Mouse (Mus musculus) heart, adult 2 months (tissue): ENCODE data around the gene Mfsd4b2. TPM values are rescaled to one million over a fixed set of nuclear protein-coding genes. Genes with fewer than 3 reads are reported as not detected.
A peak's percentile ranks its signal among the peaks of the same experiment; 100 is the strongest.

Experiments used
- DNase-seq, 2 experiments: peaks; one replicate each; pipeline ENCODE4 v3.0.0; 2021
- H3K27ac ChIP-seq: fragments of 200-600 bp; 2 replicates; pipeline ENCODE4 v1.8.1; 2022
- H3K27me3 ChIP-seq: fragments of 200-500 bp; 2 replicates; pipeline ENCODE4 v1.6.1; 2012; ENCODE audit warnings: mild to moderate bottlenecking, low read length, inconsistent platforms, mixed read lengths; ENCODE audit not compliant: control insufficient read depth, insufficient read depth
- H3K36me3 ChIP-seq: fragments of 200-500 bp; 2 replicates; pipeline ENCODE4 v1.6.1; 2012; ENCODE audit warnings: low read length, inconsistent platforms; ENCODE audit not compliant: control insufficient read depth, insufficient read depth
- H3K4me1 ChIP-seq: fragments of 200-500 bp; 2 replicates; pipeline ENCODE4 v1.6.1; 2011; ENCODE audit warnings: low read length; ENCODE audit not compliant: control insufficient read depth, insufficient read depth
- H3K4me3 ChIP-seq: fragments of 200-600 bp; 2 replicates; pipeline ENCODE4 v1.8.1; 2022
- H3K79me2 ChIP-seq: fragments of 200-500 bp; replicated peaks from 2 replicates; pipeline ENCODE4 v1.6.1; 2012; ENCODE audit warnings: mild to moderate bottlenecking, inconsistent platforms, low read length, moderate library complexity, mixed read lengths; ENCODE audit not compliant: control insufficient read depth, insufficient read depth
- H3K9ac ChIP-seq: fragments of 200-500 bp; 2 replicates; pipeline ENCODE4 v1.6.1; 2012; ENCODE audit warnings: low read depth, mild to moderate bottlenecking, control low read depth, inconsistent platforms, low read length, mixed read lengths
- CTCF ChIP-seq: fragments of 200-600 bp; IDR thresholded peaks from 2 replicates; pipeline ENCODE4 v1.8.1; 2022; ENCODE audit warnings: antibody characterized with exemption, mild to moderate bottlenecking, moderate library complexity
- EP300 ChIP-seq: fragments of 200-500 bp; IDR thresholded peaks from 2 replicates; pipeline ENCODE4 v1.6.1; 2011; ENCODE audit warnings: low read depth, low read length, control low read depth; ENCODE audit not compliant: insufficient read depth
- POLR2A ChIP-seq: fragments of 200-500 bp; IDR thresholded peaks from 2 replicates; pipeline ENCODE4 v1.6.1; 2011; ENCODE audit warnings: mild to moderate bottlenecking, low read depth, low read length, control low read depth; ENCODE audit not compliant: insufficient read depth
- WGBS: fragments of 180-500 bp; shearing (Covaris S2); methylation state at CpG from one replicate; pipeline ENCODE4 v1.1.7; 2018; 5-methylcytosine and 5-hydroxymethylcytosine counted together
- intact Hi-C: fragments of 180-260 bp; cut with DNase I; formaldehyde crosslinking; loops from one replicate; pipeline ENCODE4 v1.15.1; 2025
- long read RNA-seq: library from polyadenylated mRNA; stranded (forward); transcript quantifications from one replicate; pipeline ENCODE4 v2.0.0, GENCODE M21; 2021
- polyA plus RNA-seq: library from polyadenylated mRNA; depleted of rRNA; stranded (reverse); fragments of >200 nt; gene quantifications from 2 replicates; pipeline ENCODE4 v1.2.3, GENCODE M21; 2012; rRNA removed
- total RNA-seq, 2 experiments: library from RNA; stranded (reverse); gene quantifications; 2 replicates each; pipeline ENCODE4 v1.2.3; 2021

The Mfsd4b2 gene
- under 1 TPM; 0.21 to 0.30 TPM for total RNA-seq
- 0.09 TPM in 1 of 2 replicates, not detected in the other for polyA plus RNA-seq
- long read RNA-seq, result 0 reads

DNA sequence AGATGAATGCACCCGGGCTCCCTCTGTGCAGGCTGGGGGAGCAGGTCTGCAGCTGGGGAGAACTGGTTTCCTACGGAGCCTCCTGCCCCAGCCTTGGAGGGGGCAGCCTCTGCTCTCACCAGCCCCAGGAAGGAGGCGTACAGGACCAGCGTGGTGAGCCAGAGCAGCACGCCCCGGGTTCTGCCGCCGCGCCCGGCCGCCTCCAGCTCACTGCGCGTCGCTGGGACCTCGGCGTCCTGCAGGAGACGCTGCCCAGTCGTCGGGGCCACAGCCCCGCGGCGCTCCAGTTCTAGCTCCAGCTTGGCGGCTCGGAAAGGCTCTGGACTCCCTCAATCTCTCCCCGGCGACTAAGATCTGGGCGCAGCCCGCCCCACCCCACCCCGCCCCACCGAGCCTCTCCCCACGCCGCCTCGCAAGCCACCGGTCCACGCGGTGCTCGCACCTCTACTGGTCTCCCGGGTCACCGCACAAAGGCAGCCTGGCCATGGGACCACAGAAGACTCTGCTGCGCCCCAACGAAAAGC, at the start of gene Mfsd4b2:
Gene Mfsd4b2 (minus strand): TSS at position 308 of the 524 bp plus-strand sequence.
- no peaks in the 10 kb centered on the region for H3K36me3 ChIP-seq
- peak; percentile 19; the same call in 1 of the 2 replicates for TF ChIP-seq CTCF
- TF ChIP-seq EP300, result no peak
- WGBS, result 2% methylated on average over 41 of the region's 41 CpGs
- intact Hi-C loops, result no loop called here
- H3K4me3 ChIP-seq, result no peak within 1 kb of the TSS
- H3K27ac ChIP-seq, result no peak within 1 kb of the TSS
- no peaks in the 10 kb centered on the region for H3K79me2 ChIP-seq
- H3K9ac ChIP-seq, result peak within 1 kb of the TSS; percentile 49; the same call in 1 of the 2 replicates
- H3K4me1 ChIP-seq, result no peaks in the 10 kb centered on the region
- DNase-seq, result no peak
- H3K27me3 ChIP-seq, result peaks cover 4% of the 10 kb centered on the region; the same call in 1 of the 2 replicates

DNA sequence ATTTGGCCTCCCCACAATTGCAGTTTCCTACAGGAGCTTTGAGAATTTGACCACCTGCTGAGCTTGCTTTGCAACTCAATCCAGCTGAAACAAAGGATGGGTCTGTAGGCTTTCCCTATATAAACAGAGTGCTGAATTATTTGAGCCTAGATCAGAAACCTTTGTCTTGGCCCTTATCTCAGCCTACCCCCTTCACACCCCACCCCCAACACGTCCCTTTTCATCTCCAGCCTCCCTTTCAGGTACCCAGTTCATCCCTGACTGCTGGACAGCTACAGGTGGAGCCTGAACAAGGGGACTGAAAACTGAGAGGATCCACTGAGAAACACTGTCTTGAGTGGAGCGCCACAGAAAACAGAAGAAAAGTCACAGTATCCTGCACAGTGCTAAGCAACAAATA, 49.0 kb upstream of the Mfsd4b2 start:
- no peak for DNase-seq
- Histone ChIP-seq H3K9ac (no peak overlapping the region), H3K79me2 (no peaks in the 10 kb centered on the region), H3K4me3 (no peak overlapping the region), H3K36me3 (no peaks in the 10 kb centered on the region), H3K27me3 (no peaks in the 10 kb centered on the region), H3K4me1 (no peaks in the 10 kb centered on the region; the same call in 1 of the 2 replicates), H3K27ac (no peak overlapping the region)
- 65% methylated on average over 2 of the region's 2 CpGs for WGBS
- intact Hi-C loops, result no loop called here
- no peak for TF ChIP-seq CTCF
- TF ChIP-seq EP300, result no peak
- TF ChIP-seq POLR2A, result no peak

DNA sequence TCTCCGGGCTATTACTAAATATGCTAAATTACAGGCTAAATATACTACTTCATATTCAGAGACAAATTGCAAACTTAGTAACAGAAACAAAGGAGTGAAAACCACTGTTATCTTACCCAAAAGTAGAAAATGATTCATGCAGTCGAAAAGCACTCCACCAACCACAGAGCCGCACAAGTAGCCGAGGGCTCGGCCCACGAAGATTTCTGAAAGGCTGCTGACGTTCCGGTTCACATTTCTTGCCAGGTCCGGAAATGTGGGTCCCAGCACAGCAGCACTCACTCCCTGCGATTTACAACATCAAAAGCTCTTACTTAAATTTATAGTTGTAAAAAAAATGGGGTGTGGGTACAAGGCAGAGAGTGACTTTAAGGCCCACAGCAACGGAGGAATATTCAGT, 48.3 kb upstream of the Mfsd4b2 start:
- no peaks in the 10 kb centered on the region for H3K79me2 ChIP-seq
- no peak overlapping the region for H3K4me3 ChIP-seq
- 56% methylated on average over 11 of the region's 11 CpGs for WGBS
- DNase-seq, result no peak
- no peak overlapping the region for H3K27ac ChIP-seq
- no peak overlapping the region for H3K9ac ChIP-seq
- TF ChIP-seq CTCF (no peak), POLR2A (no peak), EP300 (no peak)
- intact Hi-C loops, result no loop called here
- H3K27me3 ChIP-seq, result no peaks in the 10 kb centered on the region
- H3K36me3 ChIP-seq, result no peaks in the 10 kb centered on the region
- no peaks in the 10 kb centered on the region; the same call in 1 of the 2 replicates for H3K4me1 ChIP-seq

DNA sequence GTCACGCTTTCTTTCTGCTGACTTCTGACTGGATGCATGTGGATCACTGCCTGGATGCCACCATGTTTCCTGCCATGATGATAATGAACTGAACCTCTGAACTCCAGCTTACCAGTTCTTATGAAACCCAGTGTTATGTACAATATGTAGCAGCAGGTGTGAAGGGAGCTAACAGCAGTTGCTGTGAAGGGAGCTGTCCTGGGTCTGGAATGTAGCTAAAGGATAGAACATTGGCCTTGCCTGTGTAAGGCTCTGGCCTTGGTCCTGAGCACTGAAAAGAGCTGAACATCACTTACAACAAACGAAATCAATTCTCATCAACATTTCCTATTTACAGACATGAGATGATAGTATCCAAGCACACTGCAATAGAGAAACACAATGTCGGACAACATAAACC, 40.8 kb upstream of the Mfsd4b2 start:
- intact Hi-C loops, result no loop called here
- WGBS, result 77% methylated on average over 3 of the region's 3 CpGs
- Histone ChIP-seq H3K4me1 (no peaks in the 10 kb centered on the region), H3K79me2 (no peaks in the 10 kb centered on the region), H3K27ac (no peak overlapping the region), H3K27me3 (no peaks in the 10 kb centered on the region), H3K36me3 (no peaks in the 10 kb centered on the region), H3K4me3 (no peak overlapping the region), H3K9ac (no peak overlapping the region)
- TF ChIP-seq CTCF, result no peak
- no peak for TF ChIP-seq EP300
- TF ChIP-seq POLR2A, result no peak
- DNase-seq, result no peak

DNA sequence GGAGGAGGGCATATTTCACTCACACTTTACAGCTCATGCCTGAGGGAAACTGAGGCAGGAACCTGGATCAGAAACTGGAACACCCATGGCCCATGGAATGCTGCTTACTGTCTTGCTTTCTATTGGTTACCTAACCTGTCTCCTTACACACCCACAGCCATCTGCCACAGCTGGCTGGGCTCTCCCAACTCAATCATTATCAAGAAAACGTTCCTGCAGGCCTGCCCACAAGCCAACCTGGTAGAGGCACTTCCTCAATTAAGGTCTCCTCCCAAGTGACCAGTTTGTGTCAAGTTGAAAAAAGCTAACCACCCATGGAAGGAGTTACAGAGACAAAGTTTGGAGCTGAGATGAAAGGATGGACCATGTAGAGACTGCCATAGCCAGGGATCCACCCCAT, 35.2 kb upstream of the Mfsd4b2 start:
- H3K27me3 ChIP-seq, result no peaks in the 10 kb centered on the region

DNA sequence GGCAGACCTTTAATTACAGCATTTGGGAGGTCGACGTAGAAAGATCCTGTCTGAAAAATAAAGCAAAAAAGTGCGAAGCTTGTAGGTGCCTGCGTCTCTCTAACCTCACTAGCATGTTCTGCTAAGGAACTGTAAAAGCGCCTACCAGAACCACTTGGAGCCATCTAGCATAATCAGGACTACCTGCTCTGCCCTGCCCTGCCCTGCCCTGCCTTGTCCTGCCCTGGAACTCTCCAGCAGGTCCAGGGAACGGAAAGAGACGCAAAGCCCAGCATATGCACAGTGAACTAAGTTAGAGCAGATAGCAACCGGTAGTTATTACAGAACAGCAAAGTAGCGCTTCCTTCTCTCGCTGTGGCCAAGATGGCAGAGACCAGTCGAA, 33.7 kb upstream of the Mfsd4b2 start:
- no peak for DNase-seq
- 41% methylated on average over 11 of the region's 11 CpGs for WGBS
- H3K4me3 ChIP-seq, result peak overlapping the region; percentile 51

More for the DNA sequence above, 35.2 kb upstream of the Mfsd4b2 start:
- DNase-seq, result no peak
- TF ChIP-seq CTCF (no peak), EP300 (no peak), POLR2A (no peak)
- no peak overlapping the region for H3K4me3 ChIP-seq
- WGBS, result 26% methylated on average over 1 of the region's 1 CpGs
- no peaks in the 10 kb centered on the region for H3K79me2 ChIP-seq
- no peak overlapping the region for H3K9ac ChIP-seq
- H3K27ac ChIP-seq, result no peak overlapping the region
- H3K36me3 ChIP-seq, result peaks cover 4% of the 10 kb centered on the region; the same call in 1 of the 2 replicates
- intact Hi-C loops, result no loop called here
- peaks cover 4% of the 10 kb centered on the region for H3K4me1 ChIP-seq

More for the DNA sequence above, 33.7 kb upstream of the Mfsd4b2 start:
- TF ChIP-seq POLR2A, result no peak
- no peak for TF ChIP-seq EP300
- TF ChIP-seq CTCF, result no peak
- no peak overlapping the region for H3K9ac ChIP-seq
- no peaks in the 10 kb centered on the region for H3K79me2 ChIP-seq
- H3K4me1 ChIP-seq, result peaks cover 4% of the 10 kb centered on the region
- peaks cover 4% of the 10 kb centered on the region; the same call in 1 of the 2 replicates for H3K36me3 ChIP-seq
- intact Hi-C loops, result no loop called here
- no peak overlapping the region for H3K27ac ChIP-seq
- H3K27me3 ChIP-seq, result no peaks in the 10 kb centered on the region
